Mouse (Mus musculus) liver, embryonic 12.5 days (tissue): ENCODE measurements around the gene Mixl1. TPM values are rescaled to one million over a fixed set of nuclear protein-coding genes. Genes with fewer than 3 reads are reported as not detected.

ENCODE experiments used
- ATAC-seq: fragments of 200-750 bp; cut with Nextera tagmentation; 2 replicates; pipeline ENCODE4 v1.8.0; 2017; ENCODE audit warnings: moderate number of reproducible peaks, mild to moderate bottlenecking, moderate library complexity
- H3K27ac ChIP-seq: fragments of 300-500 bp; sonication (generic); 2 replicates; pipeline ENCODE4 v1.5.1; 2016; ENCODE audit warnings: mild to moderate bottlenecking
- H3K27me3 ChIP-seq: fragments of 300-500 bp; sonication (generic); replicated peaks from 2 replicates; pipeline ENCODE4 v1.6.1; 2016; ENCODE audit warnings: mild to moderate bottlenecking, moderate library complexity
- H3K36me3 ChIP-seq: fragments of 300-500 bp; sonication (generic); 2 replicates; pipeline ENCODE4 v1.6.1; 2016; ENCODE audit warnings: mild to moderate bottlenecking, moderate library complexity
- H3K4me1 ChIP-seq: fragments of 300-500 bp; sonication (generic); 2 replicates; pipeline ENCODE4 v1.6.1; 2016
- H3K4me2 ChIP-seq: fragments of 300-500 bp; sonication (generic); 2 replicates; pipeline ENCODE4 v1.6.1; 2016; ENCODE audit warnings: mild to moderate bottlenecking, moderate library complexity
- H3K4me3 ChIP-seq: fragments of 300-500 bp; sonication (generic); 2 replicates; pipeline ENCODE4 v1.5.1; 2016; ENCODE audit warnings: mild to moderate bottlenecking, moderate library complexity
- H3K9ac ChIP-seq: fragments of 300-500 bp; sonication (generic); 2 replicates; pipeline ENCODE4 v1.6.1; 2016; ENCODE audit warnings: mild to moderate bottlenecking, moderate library complexity
- H3K9me3 ChIP-seq: fragments of 300-500 bp; sonication (generic); replicated peaks from 2 replicates; pipeline ENCODE4 v1.6.1; 2016; ENCODE audit warnings: mild to moderate bottlenecking, moderate library complexity
- WGBS: fragments of 180-500 bp; shearing (Covaris S2); methylation state at CpG from one replicate; pipeline ENCODE4 v1.1.7; 2016; ENCODE audit not compliant: insufficient replicate concordance; 5-methylcytosine and 5-hydroxymethylcytosine counted together
- polyA plus RNA-seq: library from polyadenylated mRNA; unstranded; fragments of >200 nt; fragmentation: Nextera tagmentation; extraction: Ambion mirVana; gene quantifications from 2 replicates; pipeline ENCODE4 v1.2.1, GENCODE M21; 2016

Gene Mixl1
- polyA plus RNA-seq = 1.0 and 1.1 TPM in 2 replicates

GRCm38 (mm10) chr1:180696626-180697352 lies at the start of gene Mixl1:
TSS of gene Mixl1 (minus strand) at chr1:180697034.
- Histone ChIP-seq H3K4me2 (peak within 1 kb of the TSS; percentile 66), H3K36me3 (peaks cover 11% of the 10 kb centered on the region), H3K9me3 (no peaks in the 10 kb centered on the region), H3K27ac (no peak within 1 kb of the TSS), H3K4me3 (peak within 1 kb of the TSS; percentile 47), H3K9ac (peak within 1 kb of the TSS; percentile 25; the same call in 1 of the 2 replicates), H3K27me3 (peaks cover 65% of the 10 kb centered on the region), H3K4me1 (no peaks in the 10 kb centered on the region)
- ATAC-seq = 0 out of 2 replicates have a peak, but pooled peaks have one; percentile 32
- WGBS = 2% methylated on average over 79 of the region's 79 CpGs

DNA sequence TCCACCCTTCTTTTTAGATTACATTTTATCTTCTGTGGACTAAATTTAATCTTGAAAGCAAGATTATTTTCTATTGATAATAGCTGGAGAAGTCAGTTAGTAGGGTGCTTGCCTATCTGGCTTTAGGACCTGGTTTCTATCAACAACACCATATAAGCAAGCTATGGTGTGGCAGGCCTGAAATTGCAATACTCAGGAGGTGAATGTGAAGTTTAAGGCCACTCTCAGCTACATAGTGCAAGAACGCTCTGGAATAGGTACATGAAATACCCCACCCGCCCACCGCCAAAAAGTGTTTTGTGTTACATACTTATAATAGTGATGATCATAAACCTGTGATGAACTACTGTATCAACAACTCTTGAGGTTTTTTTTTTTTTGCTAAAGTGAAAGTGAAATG lies 32.4 kb upstream of the Mixl1 start:
- no peak for ATAC-seq
- H3K4me1 ChIP-seq = peaks cover 58% of the 10 kb centered on the region
- no peak overlapping the region for H3K9ac ChIP-seq
- no peak overlapping the region; the same call in 1 of the 2 replicates for H3K27ac ChIP-seq
- H3K4me2 ChIP-seq = peak overlapping the region; percentile 35
- no peaks in the 10 kb centered on the region for H3K9me3 ChIP-seq
- H3K36me3 ChIP-seq = peaks cover 11% of the 10 kb centered on the region
- H3K27me3 ChIP-seq = no peaks in the 10 kb centered on the region
- WGBS = 77% methylated on average over 3 of the region's 3 CpGs
- no peak overlapping the region for H3K4me3 ChIP-seq

- H3K27me3 ChIP-seq = no peaks in the 10 kb centered on the region
- H3K9ac ChIP-seq = peak overlapping the region; percentile 92
- peaks cover 87% of the 10 kb centered on the region for H3K4me1 ChIP-seq
- H3K4me3 ChIP-seq = peak overlapping the region; percentile 96
- ATAC-seq = peak; percentile 82
- H3K27ac ChIP-seq = peak overlapping the region; percentile 93
- no peaks in the 10 kb centered on the region for H3K9me3 ChIP-seq
- WGBS = 0% methylated on average over 41 of the region's 42 CpGs
- H3K36me3 ChIP-seq = no peaks in the 10 kb centered on the region
- peak overlapping the region; percentile 89 for H3K4me2 ChIP-seq
Measured at GRCm38 (mm10) chr1:180726183-180726582, 29.3 kb upstream of the Mixl1 start.

GRCm38 (mm10) chr1:180725704-180726179 lies 28.9 kb upstream of the Mixl1 start, which contains the start of gene Acbd3:
TSS of gene Acbd3 (plus strand) at chr1:180726043.
- H3K4me1 ChIP-seq = peaks cover 85% of the 10 kb centered on the region
- no peaks in the 10 kb centered on the region for H3K27me3 ChIP-seq
- H3K4me3 ChIP-seq = peak within 1 kb of the TSS; percentile 96
- H3K27ac ChIP-seq = peak within 1 kb of the TSS; percentile 93
- peak within 1 kb of the TSS; percentile 89 for H3K4me2 ChIP-seq
- no peaks in the 10 kb centered on the region for H3K36me3 ChIP-seq
- WGBS = under 1% methylated on average over 52 of the region's 52 CpGs
- peak; percentile 90 for ATAC-seq
- no peaks in the 10 kb centered on the region for H3K9me3 ChIP-seq
- peak within 1 kb of the TSS; percentile 92 for H3K9ac ChIP-seq

GRCm38 (mm10) chr1:180723701-180724238 lies 26.9 kb upstream of the Mixl1 start:
- H3K4me2 ChIP-seq = no peak overlapping the region
- no peak for ATAC-seq
- no peaks in the 10 kb centered on the region for H3K9me3 ChIP-seq
- no peak overlapping the region for H3K9ac ChIP-seq
- H3K36me3 ChIP-seq = no peaks in the 10 kb centered on the region
- no peaks in the 10 kb centered on the region for H3K27me3 ChIP-seq
- peaks cover 70% of the 10 kb centered on the region for H3K4me1 ChIP-seq
- WGBS = 18% methylated on average over 1 of the region's 1 CpGs
- peak overlapping the region; percentile 6; the same call in 1 of the 2 replicates for H3K27ac ChIP-seq
- no peak overlapping the region for H3K4me3 ChIP-seq

DNA sequence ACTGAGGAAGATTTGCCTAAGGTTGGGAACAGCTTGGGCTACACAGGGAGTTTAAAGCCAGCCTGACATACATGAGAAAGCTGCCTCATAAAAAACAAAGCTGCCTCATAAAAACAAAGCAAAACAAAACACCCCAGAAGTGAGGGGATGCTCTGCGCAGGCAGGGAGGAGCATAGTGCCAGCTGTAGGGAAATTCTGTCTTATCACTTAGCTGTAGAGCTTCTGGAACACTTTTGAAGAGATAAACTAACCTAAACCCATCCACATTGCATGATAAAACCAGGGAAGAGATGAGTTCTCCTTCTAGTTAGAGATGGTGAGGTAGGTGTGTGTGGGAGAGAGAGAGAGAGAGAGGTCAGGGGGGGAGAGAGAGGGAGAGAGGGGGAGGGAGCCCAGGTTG lies 25.8 kb upstream of the Mixl1 start:
- ATAC-seq = peak; percentile 52
- peak overlapping the region; percentile 74 for H3K27ac ChIP-seq

DNA sequence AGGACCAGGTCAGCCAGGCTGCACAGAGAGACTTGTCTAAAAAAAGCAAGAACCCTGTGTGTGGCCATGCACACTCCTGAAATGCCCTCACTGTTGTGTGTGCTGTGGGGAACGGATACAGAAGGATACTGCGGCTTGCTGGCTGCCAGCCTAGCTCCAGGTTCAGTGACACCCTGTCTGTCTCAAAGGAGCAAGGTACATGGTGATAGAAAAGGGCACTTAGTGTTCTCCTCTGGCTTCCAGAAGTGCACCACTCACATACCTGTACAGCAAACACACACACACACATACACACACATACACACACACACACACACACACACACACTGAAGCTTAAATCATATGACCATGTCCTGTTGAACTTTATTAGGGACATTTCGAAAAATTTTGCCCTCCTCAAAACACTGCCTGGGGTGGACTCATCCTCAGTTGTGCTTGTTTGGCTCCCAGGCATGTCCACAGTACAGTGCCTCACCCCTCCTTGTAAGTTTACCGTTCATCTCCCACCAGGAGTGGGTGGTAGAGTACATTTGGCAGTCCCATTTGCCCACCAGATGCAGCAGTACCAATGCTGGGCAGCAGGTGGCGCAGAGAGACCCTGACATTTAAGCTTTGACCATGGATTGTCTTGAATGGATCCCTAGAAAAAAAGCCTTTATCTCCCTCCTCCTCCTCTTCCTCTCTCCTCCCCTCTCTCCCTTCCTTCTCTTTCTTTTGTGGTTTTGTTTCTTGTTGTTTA lies 23.3 kb upstream of the Mixl1 start:
- ATAC-seq = no peak
- 44% methylated on average over 5 of the region's 5 CpGs for WGBS
- Histone ChIP-seq H3K36me3 (no peaks in the 10 kb centered on the region), H3K4me1 (peaks cover 40% of the 10 kb centered on the region), H3K9ac (no peak overlapping the region), H3K9me3 (no peaks in the 10 kb centered on the region), H3K4me3 (no peak overlapping the region), H3K27ac (no peak overlapping the region), H3K27me3 (no peaks in the 10 kb centered on the region), H3K4me2 (no peak overlapping the region)

More for the DNA sequence above, 25.8 kb upstream of the Mixl1 start:
- no peak overlapping the region for H3K4me3 ChIP-seq
- H3K9ac ChIP-seq = peak overlapping the region; percentile 47; the same call in 1 of the 2 replicates
- no peaks in the 10 kb centered on the region for H3K36me3 ChIP-seq
- H3K9me3 ChIP-seq = no peaks in the 10 kb centered on the region
- peaks cover 58% of the 10 kb centered on the region for H3K4me1 ChIP-seq
- H3K4me2 ChIP-seq = peak overlapping the region; percentile 36
- WGBS = 19% methylated on average over 1 of the region's 1 CpGs
- H3K27me3 ChIP-seq = no peaks in the 10 kb centered on the region

DNA sequence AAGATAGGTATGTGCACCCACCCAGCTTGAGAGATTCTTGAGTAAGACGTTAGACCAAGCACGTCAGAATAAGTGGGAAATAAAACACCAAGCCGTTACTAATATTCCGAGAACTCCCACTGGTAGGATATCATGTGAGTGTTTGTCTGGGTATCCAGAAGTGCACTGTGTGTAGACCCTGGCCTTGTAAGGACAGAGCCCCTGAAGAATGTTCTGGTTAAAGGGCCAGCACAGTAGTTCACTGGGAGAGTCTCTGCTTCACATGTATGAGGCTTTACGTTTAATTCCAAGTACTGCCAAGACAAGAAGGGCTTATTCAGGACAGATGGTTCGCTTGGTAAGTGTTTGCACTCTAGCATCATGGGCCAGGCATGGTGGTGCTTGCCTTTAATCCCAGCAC lies 22.6 kb upstream of the Mixl1 start:
- Histone ChIP-seq H3K36me3 (no peaks in the 10 kb centered on the region), H3K4me2 (no peak overlapping the region), H3K9me3 (no peaks in the 10 kb centered on the region), H3K27me3 (no peaks in the 10 kb centered on the region; the same call in 1 of the 2 replicates), H3K9ac (no peak overlapping the region), H3K4me1 (peaks cover 34% of the 10 kb centered on the region), H3K4me3 (no peak overlapping the region), H3K27ac (no peak overlapping the region)
- no peak for ATAC-seq
- 68% methylated on average over 6 of the region's 6 CpGs for WGBS

- Histone ChIP-seq H3K9ac (no peak overlapping the region), H3K4me1 (peaks cover 30% of the 10 kb centered on the region), H3K4me3 (no peak overlapping the region), H3K9me3 (no peaks in the 10 kb centered on the region), H3K36me3 (no peaks in the 10 kb centered on the region), H3K27me3 (no peaks in the 10 kb centered on the region; the same call in 1 of the 2 replicates), H3K4me2 (no peak overlapping the region), H3K27ac (no peak overlapping the region)
- WGBS = 47% methylated on average over 5 of the region's 5 CpGs
- no peak for ATAC-seq
Measured at GRCm38 (mm10) chr1:180718756-180719155, 21.9 kb upstream of the Mixl1 start.

- Histone ChIP-seq H3K27ac (no peak overlapping the region), H3K9ac (no peak overlapping the region), H3K4me1 (peaks cover 18% of the 10 kb centered on the region), H3K4me3 (no peak overlapping the region), H3K27me3 (peaks cover 6% of the 10 kb centered on the region), H3K4me2 (no peak overlapping the region), H3K36me3 (no peaks in the 10 kb centered on the region), H3K9me3 (no peaks in the 10 kb centered on the region)
- WGBS = 34% methylated on average over 14 of the region's 14 CpGs
- peak; percentile 39 for ATAC-seq
Measured at GRCm38 (mm10) chr1:180708935-180709776, 12.3 kb upstream of the Mixl1 start.

DNA sequence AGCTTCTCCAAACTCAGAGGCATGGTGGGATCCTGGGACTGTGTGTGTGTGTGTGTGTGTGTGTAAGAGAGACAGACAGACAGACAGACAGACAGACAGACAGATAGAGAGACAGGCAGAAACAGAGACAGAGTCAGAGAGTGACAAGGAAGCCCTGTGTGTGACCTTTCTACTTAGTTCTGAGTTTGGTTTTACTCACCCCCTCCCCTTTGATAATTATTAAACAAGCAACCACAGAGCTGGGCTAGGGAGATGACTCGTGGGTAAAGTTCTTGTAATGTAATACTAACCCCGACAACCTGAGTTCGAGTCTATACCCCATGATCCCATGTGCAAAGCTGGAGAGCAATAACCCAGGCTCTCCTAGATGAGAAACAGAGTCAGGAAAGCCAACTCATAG lies 11.0 kb upstream of the Mixl1 start:
- Histone ChIP-seq H3K4me3 (no peak overlapping the region), H3K9ac (no peak overlapping the region), H3K36me3 (no peaks in the 10 kb centered on the region), H3K27me3 (peaks cover 8% of the 10 kb centered on the region), H3K4me1 (peaks cover 18% of the 10 kb centered on the region), H3K27ac (no peak overlapping the region), H3K9me3 (no peaks in the 10 kb centered on the region), H3K4me2 (no peak overlapping the region)
- WGBS = 57% methylated on average over 3 of the region's 3 CpGs
- ATAC-seq = peak; percentile 30; the same call in 1 of the 2 replicates
